Mouse (Mus musculus) hindbrain, postnatal 0 days (tissue): ENCODE data around the gene Wdr89. TPM values are rescaled to one million over a fixed set of nuclear protein-coding genes. Genes with fewer than 3 reads are reported as not detected.

Experiments used
- ATAC-seq: fragments of 200-750 bp; cut with Nextera tagmentation; 2 replicates; pipeline ENCODE4 v1.8.0; 2017; ENCODE audit warnings: mild to moderate bottlenecking, moderate TSS enrichment, moderate library complexity
- DNase-seq: peaks from one replicate; pipeline ENCODE4 v3.0.0-alpha.2; 2015; ENCODE audit warnings: low spot score
- H3K27ac ChIP-seq: fragments of 300-500 bp; sonication (generic); 2 replicates; pipeline ENCODE4 v1.5.1; 2014; ENCODE audit warnings: mild to moderate bottlenecking
- H3K27me3 ChIP-seq: fragments of 300-500 bp; sonication (generic); 2 replicates; pipeline ENCODE4 v1.6.1; 2014; ENCODE audit warnings: low read length, mixed read lengths; ENCODE audit not compliant: insufficient read depth
- H3K36me3 ChIP-seq: fragments of 300-500 bp; sonication (generic); 2 replicates; pipeline ENCODE4 v1.6.1; 2014; ENCODE audit warnings: low read length, mixed read lengths; ENCODE audit not compliant: insufficient read depth
- H3K4me1 ChIP-seq: fragments of 300-500 bp; sonication (generic); 2 replicates; pipeline ENCODE4 v1.6.1; 2014; ENCODE audit warnings: antibody characterized with exemption, low read length, mixed read lengths; ENCODE audit not compliant: insufficient read depth
- H3K4me2 ChIP-seq: fragments of 300-500 bp; sonication (generic); 2 replicates; pipeline ENCODE4 v1.6.1; 2014; ENCODE audit warnings: low read depth, mild to moderate bottlenecking, low read length, moderate library complexity, mixed read lengths
- H3K4me3 ChIP-seq: fragments of 300-500 bp; sonication (generic); 2 replicates; pipeline ENCODE4 v1.5.1; 2014; ENCODE audit warnings: low read length
- H3K9ac ChIP-seq: fragments of 300-500 bp; sonication (generic); replicated peaks from 2 replicates; pipeline ENCODE4 v1.6.1; 2014; ENCODE audit warnings: mild to moderate bottlenecking, low read length, moderate library complexity, mixed read lengths
- H3K9me3 ChIP-seq: fragments of 300-500 bp; sonication (generic); 2 replicates; pipeline ENCODE4 v1.6.1; 2016; ENCODE audit warnings: low read length, mixed read lengths
- CTCF ChIP-seq: IDR thresholded peaks from 2 replicates; pipeline ENCODE4 v1.5.1; 2016; ENCODE audit warnings: antibody characterized with exemption, control low read depth, low read depth
- WGBS: fragments of 180-500 bp; shearing (Covaris S2); extraction: QIAGEN DNeasy Blood & Tissue Kit; methylation state at CpG from one replicate; pipeline ENCODE4 v1.1.7; 2014; 5-methylcytosine and 5-hydroxymethylcytosine counted together
- polyA plus RNA-seq: library from polyadenylated mRNA; unstranded; fragments of >200 nt; fragmentation: Nextera tagmentation; extraction: Ambion mirVana; gene quantifications from 2 replicates; pipeline ENCODE4 v1.2.1, GENCODE M21; 2015
- total RNA-seq: library from RNA; depleted of rRNA; stranded (reverse); fragments of >200 nt; gene quantifications from 2 replicates; pipeline ENCODE4 v1.2.3, GENCODE M21; 2014

Wdr89 gene
- total and polyA plus RNA-seq, 2 experiments from 2014 or later: 2.5 to 3.7 TPM

DNA sequence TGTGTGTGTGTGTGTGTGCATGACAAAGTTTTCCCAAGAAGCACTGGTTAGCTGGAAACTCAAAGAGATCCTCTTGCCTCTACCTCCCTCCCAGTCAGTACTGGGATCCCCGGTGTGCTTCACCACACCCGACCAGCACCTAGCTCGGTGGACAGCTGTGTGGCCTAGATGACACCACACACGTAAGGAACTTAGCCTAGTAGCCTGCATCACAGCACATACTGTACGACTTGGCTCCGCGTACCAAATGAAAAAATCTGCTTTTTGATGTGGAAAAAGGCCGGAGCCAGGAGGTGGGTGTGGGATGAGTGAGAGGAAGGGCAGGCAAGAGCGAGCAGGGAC lies 450 bp downstream of the Wdr89 start:
- under 1% methylated on average over 9 of the region's 9 CpGs for WGBS
- TF ChIP-seq CTCF: no peak
- H3K4me1 ChIP-seq: peaks cover 6% of the 10 kb centered on the region; the same call in 1 of the 2 replicates
- no peaks in the 10 kb centered on the region for H3K27me3 ChIP-seq
- peak overlapping the region; percentile 75 for H3K27ac ChIP-seq
- DNase-seq (no peak), ATAC-seq (no peak)
- no peaks in the 10 kb centered on the region for H3K36me3 ChIP-seq
- H3K9me3 ChIP-seq: no peaks in the 10 kb centered on the region
- H3K4me3 ChIP-seq: peak overlapping the region; percentile 53
- H3K9ac ChIP-seq: peak overlapping the region; percentile 50
- peak overlapping the region; percentile 75 for H3K4me2 ChIP-seq

GRCm38 (mm10) chr12:75668221-75668620 lies 1.1 kb downstream of the Wdr89 start:
- peaks cover 6% of the 10 kb centered on the region; the same call in 1 of the 2 replicates for H3K4me1 ChIP-seq
- DNase-seq: no peak
- no peaks in the 10 kb centered on the region for H3K27me3 ChIP-seq
- H3K9me3 ChIP-seq: no peaks in the 10 kb centered on the region
- 96% methylated on average over 2 of the region's 2 CpGs for WGBS
- no peak overlapping the region for H3K27ac ChIP-seq
- no peak overlapping the region for H3K4me2 ChIP-seq
- no peaks in the 10 kb centered on the region for H3K36me3 ChIP-seq
- no peak for ATAC-seq
- no peak for TF ChIP-seq CTCF
- no peak overlapping the region for H3K4me3 ChIP-seq
- H3K9ac ChIP-seq: no peak overlapping the region

- Histone ChIP-seq H3K27me3 (no peaks in the 10 kb centered on the region), H3K9ac (no peak overlapping the region), H3K27ac (no peak overlapping the region), H3K36me3 (no peaks in the 10 kb centered on the region), H3K9me3 (no peaks in the 10 kb centered on the region), H3K4me2 (no peak overlapping the region), H3K4me1 (peaks cover 6% of the 10 kb centered on the region; the same call in 1 of the 2 replicates), H3K4me3 (no peak overlapping the region)
- ATAC-seq (no peak), DNase-seq (no peak)
- TF ChIP-seq CTCF: no peak
Observed at GRCm38 (mm10) chr12:75666939-75667338, 2.4 kb downstream of the Wdr89 start.

DNA sequence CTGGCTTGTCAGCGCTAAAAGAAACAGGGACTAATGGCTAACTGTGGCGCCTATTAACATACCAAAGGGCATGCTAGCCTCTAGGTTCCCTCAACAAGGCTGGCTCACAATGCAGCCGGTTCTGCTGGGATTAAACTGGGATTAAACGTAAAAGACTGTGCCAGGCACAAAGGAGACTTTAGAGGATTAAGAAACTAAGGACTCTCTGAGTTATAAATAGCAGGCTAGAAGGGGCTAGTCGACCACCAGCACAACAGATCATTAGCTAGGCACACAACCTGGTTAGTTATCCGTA lies 4.9 kb downstream of the Wdr89 start:
- no peak overlapping the region for H3K27ac ChIP-seq
- no peak overlapping the region for H3K4me3 ChIP-seq
- H3K9me3 ChIP-seq: no peaks in the 10 kb centered on the region
- no peak overlapping the region for H3K9ac ChIP-seq
- no peaks in the 10 kb centered on the region for H3K27me3 ChIP-seq
- H3K36me3 ChIP-seq: no peaks in the 10 kb centered on the region
- no peak for ATAC-seq
- TF ChIP-seq CTCF: no peak
- H3K4me2 ChIP-seq: no peak overlapping the region
- no peaks in the 10 kb centered on the region for H3K4me1 ChIP-seq
- WGBS: 21% methylated on average over 6 of the region's 6 CpGs
- no peak for DNase-seq

DNA sequence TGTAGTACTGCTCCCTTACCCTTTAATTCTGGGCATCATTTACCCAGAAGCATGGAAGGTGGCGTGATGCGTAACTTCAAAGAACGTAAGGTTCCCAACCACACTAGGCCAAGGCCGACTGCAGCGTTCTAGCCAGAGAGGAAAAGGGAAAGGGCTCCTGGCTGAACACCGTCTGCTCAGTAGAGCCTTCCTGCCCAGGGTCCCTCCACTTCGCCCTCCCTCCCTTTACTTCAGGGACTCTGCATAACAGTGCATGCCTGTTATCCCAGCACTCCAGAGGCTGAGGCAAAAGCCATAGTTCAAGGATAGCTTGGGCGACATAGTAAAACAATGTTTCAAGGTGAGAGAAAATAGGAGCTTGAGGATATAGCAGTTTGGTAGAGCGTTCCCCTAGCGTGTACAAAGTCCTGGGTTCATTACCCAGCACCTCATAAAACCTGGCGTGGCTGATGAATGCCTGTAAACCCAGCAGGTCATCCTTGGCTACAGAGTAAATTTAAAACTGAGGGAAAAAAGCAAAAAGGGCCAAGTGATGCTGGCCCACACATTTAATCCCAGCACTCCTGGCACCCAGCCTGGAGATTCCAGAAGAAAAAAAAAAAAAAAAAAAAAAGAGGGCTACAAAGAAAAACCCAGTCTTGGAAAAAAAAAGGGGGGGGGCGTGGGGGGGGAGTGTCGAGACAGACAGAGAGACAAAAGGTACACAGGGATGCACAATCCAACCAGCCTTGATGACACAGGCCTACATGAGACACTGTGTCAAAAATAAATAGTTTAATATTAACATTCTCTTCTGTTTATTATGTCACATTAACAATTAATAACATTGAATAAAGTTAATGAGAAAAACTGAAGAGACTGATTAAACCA lies 5.5 kb downstream of the Wdr89 start:
- WGBS: 50% methylated on average over 12 of the region's 13 CpGs
- H3K27ac ChIP-seq: no peak overlapping the region

GRCm38 (mm10) chr12:75662376-75662775 lies 7.0 kb downstream of the Wdr89 start:
- no peaks in the 10 kb centered on the region for H3K27me3 ChIP-seq
- ATAC-seq (no peak), DNase-seq (no peak)
- no peak overlapping the region for H3K27ac ChIP-seq
- no peak overlapping the region for H3K9ac ChIP-seq
- 90% methylated on average over 1 of the region's 1 CpGs for WGBS
- H3K4me2 ChIP-seq: no peak overlapping the region
- no peaks in the 10 kb centered on the region for H3K36me3 ChIP-seq
- no peak overlapping the region for H3K4me3 ChIP-seq
- no peaks in the 10 kb centered on the region for H3K4me1 ChIP-seq
- no peak for TF ChIP-seq CTCF
- no peaks in the 10 kb centered on the region for H3K9me3 ChIP-seq

More for the DNA sequence above, 5.5 kb downstream of the Wdr89 start:
- Histone ChIP-seq H3K27me3 (no peaks in the 10 kb centered on the region), H3K4me2 (no peak overlapping the region), H3K4me1 (no peaks in the 10 kb centered on the region), H3K4me3 (no peak overlapping the region), H3K9me3 (no peaks in the 10 kb centered on the region), H3K9ac (no peak overlapping the region), H3K36me3 (no peaks in the 10 kb centered on the region)
- ATAC-seq: no peak
- DNase-seq: no peak
- TF ChIP-seq CTCF: no peak

DNA sequence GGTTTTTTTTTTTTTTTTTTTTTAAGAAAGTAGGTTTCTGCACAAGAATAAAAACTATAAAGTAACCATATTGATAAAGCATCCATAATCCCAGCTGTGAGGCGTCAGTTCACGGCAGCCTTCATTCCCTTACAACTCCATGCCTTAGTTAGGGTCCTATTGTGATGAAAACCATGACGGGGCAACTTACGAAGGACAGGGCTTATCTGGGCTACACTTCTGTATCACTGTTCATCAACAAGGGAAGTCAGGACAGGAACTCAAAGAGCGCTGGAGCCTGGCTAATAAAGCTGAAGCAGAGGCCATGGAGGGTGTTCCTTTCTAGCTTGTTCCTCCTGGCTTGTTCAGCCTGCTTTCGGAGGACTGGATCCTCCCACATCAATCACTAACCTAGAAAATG lies 10.9 kb downstream of the Wdr89 start:
- Histone ChIP-seq H3K9ac (no peak overlapping the region), H3K36me3 (no peaks in the 10 kb centered on the region), H3K27me3 (no peaks in the 10 kb centered on the region), H3K4me1 (no peaks in the 10 kb centered on the region), H3K4me2 (no peak overlapping the region), H3K4me3 (no peak overlapping the region), H3K9me3 (no peaks in the 10 kb centered on the region), H3K27ac (no peak overlapping the region)
- DNase-seq: no peak
- 79% methylated on average over 6 of the region's 6 CpGs for WGBS
- TF ChIP-seq CTCF: no peak
- ATAC-seq: no peak
